ENCODE assay signal across 8 mouse cellular contexts in the genomic region with DNA sequence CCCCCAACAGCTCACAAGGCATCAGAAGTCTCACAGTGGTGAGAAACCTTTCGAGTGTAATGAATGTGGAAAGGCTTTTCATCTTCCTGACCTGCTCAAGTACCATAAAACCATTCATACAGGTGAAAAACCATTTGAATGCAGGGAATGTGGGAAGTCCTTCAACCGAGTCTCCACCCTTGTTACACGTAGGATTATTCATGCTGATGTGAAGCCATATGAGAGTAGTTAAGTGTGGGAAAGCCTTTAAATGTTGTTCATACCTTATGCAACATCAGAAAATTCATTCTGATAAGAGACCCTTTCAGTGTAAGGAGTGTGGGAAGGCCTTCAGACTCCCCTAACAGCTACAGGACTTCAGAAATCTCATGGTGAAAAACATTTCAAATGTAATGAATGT. TPM values are rescaled to one million over a fixed set of nuclear protein-coding genes. Genes with fewer than 3 reads are reported as not detected.
A peak's percentile ranks its signal among the peaks of the same experiment; 100 is the strongest.
DNase-seq lines count a peak whose midpoint lies in the region; ATAC-seq and TF ChIP-seq lines count a peak whose summit lies in the region.
"Not testable (repeated sequence)": the region's sequence is repeated elsewhere in the genome, so short reads cannot be mapped to it uniquely, and the experiment has no call there.
"Had no signal": no experiment of that assay in that cellular context is flagged by ENCODE, and none has a peak within 500 bp of the region (broad histone marks: within the 10 kb centered on the region; RNA-seq: fewer than 3 reads in every experiment).

No protein-coding gene starts in this region.

- peaks cover 21% of the 10 kb centered on the region for H3K9me3 ChIP-seq in forebrain, embryonic 10.5 days
- not testable (repeated sequence) for H3K9me3 ChIP-seq in forebrain, embryonic 12.5 days; forebrain, embryonic 14.5 days (replicated peaks; ENCODE audit: control insufficient read depth, low read length); hindbrain, embryonic 14.5 days (ENCODE audit: control insufficient read depth, low read length); lung, embryonic 15.5 days; lung, postnatal 0 days (ENCODE audit: low read length)

- TF ChIP-seq CTCF in embryonic fibroblast, embryonic 13.5 days (IDR thresholded peaks at IDR 0.05; ENCODE audit: borderline replicate concordance, insufficient read depth, low read length); lung, postnatal 0 days (IDR thresholded peaks at IDR 0.05): not testable (repeated sequence)

- H3K4me1 ChIP-seq in embryonic fibroblast, embryonic 13.5 days (ENCODE audit: control insufficient read depth, insufficient read depth, low read length); forebrain, embryonic 14.5 days (ENCODE audit: control insufficient read depth, insufficient read depth, low read length); hindbrain, embryonic 14.5 days (replicated peaks; ENCODE audit: control insufficient read depth, insufficient read depth, low read length); lung, embryonic 15.5 days; lung, postnatal 0 days (ENCODE audit: insufficient read depth, low read depth, low read length): not testable (repeated sequence)
- peaks cover 41% of the 10 kb centered on the region for H3K4me1 ChIP-seq in forebrain, embryonic 10.5 days
- H3K4me1 ChIP-seq in forebrain, embryonic 12.5 days = peaks cover 28% of the 10 kb centered on the region

- H3K27ac ChIP-seq in embryonic fibroblast, embryonic 13.5 days (ENCODE audit: insufficient read depth, low read length) = peak overlapping the region; percentile 85
- peak overlapping the region; percentile 84 for H3K27ac ChIP-seq in forebrain, embryonic 10.5 days
- peak overlapping the region; percentile 75 for H3K27ac ChIP-seq in forebrain, embryonic 12.5 days
- peak overlapping the region; percentile 48; the same call in 1 of the 2 replicates for H3K27ac ChIP-seq in forebrain, embryonic 14.5 days (ENCODE audit: low read depth, low read length)
- 0 out of 2 replicates have a peak overlapping the region, but pooled peaks have one; percentile 14 for H3K27ac ChIP-seq in hindbrain, embryonic 14.5 days
- H3K27ac ChIP-seq in lung, embryonic 15.5 days = peak overlapping the region; percentile 87
- H3K27ac ChIP-seq in lung, postnatal 0 days (ENCODE audit: low read length) = peak overlapping the region; percentile 26

- not testable (repeated sequence) for ATAC-seq in forebrain, embryonic 12.5 days (ENCODE audit: low FRiP score); forebrain, embryonic 14.5 days; hindbrain, embryonic 14.5 days (ENCODE audit: low FRiP score); lung, embryonic 15.5 days (ENCODE audit: borderline replicate concordance, extremely low read depth, low FRiP score, low TSS enrichment)
- ATAC-seq in lung, postnatal 0 days = peak; percentile 73

- H3K27me3 ChIP-seq in forebrain, embryonic 10.5 days (ENCODE audit: poor library complexity, severe bottlenecking); forebrain, embryonic 12.5 days; forebrain, embryonic 14.5 days (replicated peaks; ENCODE audit: control insufficient read depth, insufficient read depth, low read length); hindbrain, embryonic 14.5 days (ENCODE audit: control insufficient read depth, insufficient read depth, low read length); lung, embryonic 15.5 days; lung, postnatal 0 days (replicated peaks; ENCODE audit: insufficient read depth, low read length): not testable (repeated sequence)

- not testable (repeated sequence) for H3K36me3 ChIP-seq in forebrain, embryonic 10.5 days (replicated peaks); forebrain, embryonic 12.5 days (replicated peaks); forebrain, embryonic 14.5 days (ENCODE audit: control insufficient read depth, insufficient read depth, low read length); hindbrain, embryonic 14.5 days (replicated peaks; ENCODE audit: control insufficient read depth, insufficient read depth); lung, embryonic 15.5 days; lung, postnatal 0 days (ENCODE audit: insufficient read depth, low read length)

- not testable (repeated sequence) for TF ChIP-seq EP300 in lung, postnatal 0 days (IDR thresholded peaks at IDR 0.05)

- not testable (repeated sequence) for H3K4me3 ChIP-seq in embryonic fibroblast, embryonic 13.5 days (ENCODE audit: insufficient read depth, low read length); forebrain, embryonic 10.5 days; forebrain, embryonic 12.5 days (replicated peaks); forebrain, embryonic 14.5 days (ENCODE audit: low read depth, low read length); hindbrain, embryonic 14.5 days (replicated peaks; ENCODE audit: low read length); lung, embryonic 15.5 days; lung, postnatal 0 days (ENCODE audit: low read depth, low read length)

- not testable (repeated sequence) for DNase-seq in forebrain, embryonic 10.5 days (ENCODE audit: extremely low spot score, low spot score); forebrain, embryonic 14.5 days (ENCODE audit: low spot score); hindbrain, embryonic 14.5 days (ENCODE audit: low spot score)
- DNase-seq in lung, postnatal 0 days (ENCODE audit: low spot score) = peak; percentile 30

- TF ChIP-seq POLR2A in embryonic fibroblast, embryonic 13.5 days (IDR thresholded peaks at IDR 0.05; ENCODE audit: low read depth, low read length) = not testable (repeated sequence)

- not testable (repeated sequence) for H3K9ac ChIP-seq in forebrain, embryonic 12.5 days; forebrain, embryonic 14.5 days (ENCODE audit: low read length); hindbrain, embryonic 14.5 days; lung, embryonic 15.5 days; lung, postnatal 0 days (replicated peaks; ENCODE audit: low read depth)

- not testable (repeated sequence) for H3K4me2 ChIP-seq in forebrain, embryonic 12.5 days; forebrain, embryonic 14.5 days (ENCODE audit: low read length); hindbrain, embryonic 14.5 days (replicated peaks); lung, embryonic 15.5 days; lung, postnatal 0 days (replicated peaks; ENCODE audit: low read depth, low read length)

- 63% methylated on average over 3 of the region's 3 CpGs for WGBS in forebrain, embryonic 10.5 days
- 39% methylated on average over 3 of the region's 3 CpGs for WGBS in forebrain, embryonic 12.5 days
- 38% methylated on average over 2 of the region's 3 CpGs for WGBS in forebrain, embryonic 14.5 days
- WGBS in hindbrain, embryonic 14.5 days = 76% methylated on average over 2 of the region's 3 CpGs
- 42% methylated on average over 3 of the region's 3 CpGs for WGBS in lung, embryonic 15.5 days
- 40% methylated on average over 2 of the region's 3 CpGs for WGBS in lung, postnatal 0 days

RNA-seq across cellular contexts. Expression of gene Zfp626, which starts 13.1 kb away (rescaled TPM):
- 8.6 and 10.6 TPM in 2 replicates for polyA plus RNA-seq in embryonic fibroblast, embryonic 13.5 days (2011; ENCODE audit: insufficient read length, low read depth, missing spikeins)
- 1.9 and 2.2 TPM in 2 replicates for polyA plus RNA-seq in forebrain, embryonic 10.5 days (2016; fragmentation: Nextera tagmentation; extraction: Ambion mirVana)
- polyA plus RNA-seq in forebrain, embryonic 12.5 days (2016; fragmentation: Nextera tagmentation; extraction: Ambion mirVana) = 2.7 and 3.2 TPM in 2 replicates
- 2.3 and 2.5 TPM in 2 replicates for polyA plus RNA-seq in forebrain, embryonic 14.5 days (2014; fragmentation: Nextera tagmentation; extraction: Ambion mirVana)
- 1.6 and 1.8 TPM in 2 replicates for polyA plus RNA-seq in hindbrain, embryonic 14.5 days (2014; fragmentation: Nextera tagmentation; extraction: Ambion mirVana)
- 1.9 and 2.5 TPM in 2 replicates for polyA plus RNA-seq in lung, embryonic 15.5 days (2015; fragmentation: Nextera tagmentation; extraction: Ambion mirVana)
- polyA plus RNA-seq in lung, postnatal 0 days (2015; fragmentation: Nextera tagmentation; extraction: Ambion mirVana) = 1.7 and 2.0 TPM in 2 replicates

RNA-seq across cellular contexts. Expression of gene Zfp59, which starts 44.5 kb away (rescaled TPM):
- polyA plus RNA-seq in embryonic fibroblast, embryonic 13.5 days (2011; ENCODE audit: insufficient read length, low read depth, missing spikeins) = 3.1 and 4.1 TPM in 2 replicates
- 9.7 and 11.6 TPM in 2 replicates for polyA plus RNA-seq in forebrain, embryonic 10.5 days (2016; fragmentation: Nextera tagmentation; extraction: Ambion mirVana)
- 11.7 TPM in 2 replicates for polyA plus RNA-seq in forebrain, embryonic 12.5 days (2016; fragmentation: Nextera tagmentation; extraction: Ambion mirVana)
- polyA plus RNA-seq in forebrain, embryonic 14.5 days (2014; fragmentation: Nextera tagmentation; extraction: Ambion mirVana) = 12.0 and 13.4 TPM in 2 replicates
- polyA plus RNA-seq in hindbrain, embryonic 14.5 days (2014; fragmentation: Nextera tagmentation; extraction: Ambion mirVana) = 11.4 and 14.9 TPM in 2 replicates
- polyA plus RNA-seq in lung, embryonic 15.5 days (2015; fragmentation: Nextera tagmentation; extraction: Ambion mirVana) = 8.4 and 8.5 TPM in 2 replicates
- polyA plus RNA-seq in lung, postnatal 0 days (2015; fragmentation: Nextera tagmentation; extraction: Ambion mirVana) = 3.8 and 4.5 TPM in 2 replicates
- polyA plus RNA-seq: erythroblast, embryonic 14.5 days had no signal

Comparison
In these comparisons a context has a peak if more than half of its experiments do, and no peak if none do; other contexts are left out.
1. H3K27ac ChIP-seq: peak in every context shown above with its lines; median percentile 87 in lung, embryonic 15.5 days; 85 in embryonic fibroblast, embryonic 13.5 days; 84 in forebrain, embryonic 10.5 days; 75 in forebrain, embryonic 12.5 days; 48 in forebrain, embryonic 14.5 days; 26 in lung, postnatal 0 days; 14 in hindbrain, embryonic 14.5 days.